Mouse (Mus musculus): ENCODE measurements around the gene Prr32. TPM values are rescaled to one million over a fixed set of nuclear protein-coding genes. Genes with fewer than 3 reads are reported as not detected.

Gene Prr32
- polyA plus RNA-seq (2015; fragmentation: Nextera tagmentation; extraction: Ambion mirVana), result not detected in 2 replicates

GRCm38 (mm10) chrX:45090604-45091003 is at the start of gene Prr32:
Prr32 (plus strand) TSS chrX:45090904.

